ENCODE assay signal across 9 mouse cellular contexts in the genomic region with DNA sequence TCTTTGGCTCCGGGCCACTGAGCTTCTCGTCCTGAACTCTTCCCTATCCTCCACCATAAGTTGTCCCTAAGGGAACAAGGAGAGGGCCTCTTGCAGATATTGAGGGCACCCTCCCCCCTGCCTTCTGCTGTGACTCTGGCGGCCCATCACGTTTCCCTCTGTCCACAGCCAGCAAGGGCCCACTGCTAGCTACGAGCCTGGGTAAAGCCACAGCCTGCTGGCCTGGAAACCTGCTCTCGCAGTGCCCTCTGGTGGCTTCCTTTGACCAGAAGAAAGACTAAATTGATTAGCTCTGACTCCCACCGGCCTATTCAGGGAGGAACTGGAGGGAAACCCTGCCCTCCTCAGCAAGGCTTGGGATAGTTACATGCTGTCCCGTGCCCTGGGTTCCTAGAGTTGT. TPM values are rescaled to one million over a fixed set of nuclear protein-coding genes. Genes with fewer than 3 reads are reported as not detected.
A peak's percentile ranks its signal among the peaks of the same experiment; 100 is the strongest.
DNase-seq lines count a peak whose midpoint lies in the region; ATAC-seq and TF ChIP-seq lines count a peak whose summit lies in the region.
"Had no signal": no experiment of that assay in that cellular context is flagged by ENCODE, and none has a peak within 500 bp of the region (broad histone marks: within the 10 kb centered on the region; RNA-seq: fewer than 3 reads in every experiment).

No protein-coding gene starts in this region.

- TF ChIP-seq POLR2A in ES-Bruce4 (IDR thresholded peaks at IDR 0.05; ENCODE audit: insufficient read depth, low read length), result no peak

- H3K4me1 ChIP-seq in ES-Bruce4 (ENCODE audit: control insufficient read depth, insufficient read depth, low read length), result no peaks in the 10 kb centered on the region
- H3K4me1 ChIP-seq in embryonic facial prominence, embryonic 11.5 days (ENCODE audit: control insufficient read depth, insufficient read depth, low read length), result no peaks in the 10 kb centered on the region
- H3K4me1 ChIP-seq in heart, postnatal 0 days (ENCODE audit: control insufficient read depth, insufficient read depth), result no peaks in the 10 kb centered on the region
- H3K4me1 ChIP-seq in lung, embryonic 14.5 days (ENCODE audit: insufficient read depth), result no peaks in the 10 kb centered on the region

- ATAC-seq in embryonic facial prominence, embryonic 11.5 days (replicated peaks; ENCODE audit: insufficient number of reproducible peaks, low FRiP score, low TSS enrichment, low read depth), result peak; percentile 60; the same call in 1 of the 2 replicates
- peak; percentile 66 for ATAC-seq in heart, postnatal 0 days (ENCODE audit: insufficient read depth, low read depth)
- ATAC-seq in lung, embryonic 14.5 days (ENCODE audit: insufficient read depth), result peak; percentile 75; the same call in 1 of the 2 replicates

- no peak overlapping the region for H3K4me2 ChIP-seq in embryonic facial prominence, embryonic 11.5 days (ENCODE audit: low read depth, low read length)
- no peak overlapping the region for H3K4me2 ChIP-seq in heart, postnatal 0 days (ENCODE audit: low read depth, low read length)
- H3K4me2 ChIP-seq in lung, embryonic 14.5 days, result no peak overlapping the region
- H3K4me2 ChIP-seq: heart, embryonic 13.5 days had no signal

- no peak for TF ChIP-seq EP300 in ES-Bruce4 (IDR thresholded peaks at IDR 0.05; ENCODE audit: insufficient read depth, low read depth, low read length)
- no peak for TF ChIP-seq EP300 in heart, postnatal 0 days (IDR thresholded peaks at IDR 0.05; ENCODE audit: low read depth)

- TF ChIP-seq CTCF in ES-Bruce4 (IDR thresholded peaks at IDR 0.05; ENCODE audit: low read depth, low read length), result peak; percentile 81
- peak; percentile 73 for TF ChIP-seq CTCF in heart, postnatal 0 days (IDR thresholded peaks at IDR 0.05; ENCODE audit: low read depth)
- TF ChIP-seq CTCF in lung, embryonic 14.5 days (IDR thresholded peaks at IDR 0.05; ENCODE audit: low read depth), result peak; percentile 76

- no peaks in the 10 kb centered on the region for H3K36me3 ChIP-seq in ES-Bruce4 (ENCODE audit: control insufficient read depth, insufficient read depth, low read length, poor library complexity, severe bottlenecking)
- no peaks in the 10 kb centered on the region for H3K36me3 ChIP-seq in embryonic facial prominence, embryonic 11.5 days (replicated peaks; ENCODE audit: control insufficient read depth, insufficient read depth, low read depth, low read length)
- no peaks in the 10 kb centered on the region for H3K36me3 ChIP-seq in heart, postnatal 0 days (replicated peaks; ENCODE audit: control insufficient read depth, insufficient read depth, low read length)
- no peaks in the 10 kb centered on the region for H3K36me3 ChIP-seq in lung, embryonic 14.5 days (ENCODE audit: insufficient read depth)
- H3K36me3 ChIP-seq: heart, embryonic 13.5 days had no signal

- DNase-seq in adrenal gland, postnatal 10 days, result peak; percentile 83
- DNase-seq in embryonic facial prominence, embryonic 11.5 days (ENCODE audit: low spot score), result peak; percentile 74
- DNase-seq in heart, postnatal 0 days (ENCODE audit: low spot score), result peak; percentile 66
- DNase-seq in kidney, postnatal 4 days, result peak; percentile 84 to 88
- peak; percentile 84 for DNase-seq in lung, embryonic 14.5 days
- peak; percentile 58 for DNase-seq in retina, adult 2 months (ENCODE audit: low read depth, low spot score)
- no peak for DNase-seq in thymus, postnatal 36 days

- no peak overlapping the region for H3K9ac ChIP-seq in ES-Bruce4 (ENCODE audit: low read depth, poor library complexity, severe bottlenecking)
- H3K9ac ChIP-seq in embryonic facial prominence, embryonic 11.5 days (replicated peaks; ENCODE audit: low read length), result no peak overlapping the region
- no peak overlapping the region for H3K9ac ChIP-seq in heart, postnatal 0 days (replicated peaks; ENCODE audit: low read depth, low read length)
- H3K9ac ChIP-seq in lung, embryonic 14.5 days, result no peak overlapping the region
- H3K9ac ChIP-seq: heart, embryonic 13.5 days had no signal

- no peak overlapping the region for H3K27ac ChIP-seq in ES-Bruce4 (ENCODE audit: insufficient read depth, low read length)
- H3K27ac ChIP-seq in embryonic facial prominence, embryonic 11.5 days (replicated peaks; ENCODE audit: low read depth, low read length), result no peak overlapping the region
- H3K27ac ChIP-seq in heart, postnatal 0 days (ENCODE audit: low read depth), result no peak overlapping the region
- no peak overlapping the region for H3K27ac ChIP-seq in lung, embryonic 14.5 days (ENCODE audit: low read depth)
- H3K27ac ChIP-seq: heart, embryonic 13.5 days had no signal

- H3K27me3 ChIP-seq in ES-Bruce4 (ENCODE audit: control insufficient read depth, insufficient read depth, low read length, poor library complexity, severe bottlenecking), result no peaks in the 10 kb centered on the region
- H3K27me3 ChIP-seq in embryonic facial prominence, embryonic 11.5 days (ENCODE audit: control insufficient read depth, insufficient read depth, low read length), result no peaks in the 10 kb centered on the region
- no peaks in the 10 kb centered on the region for H3K27me3 ChIP-seq in heart, postnatal 0 days (ENCODE audit: control insufficient read depth, insufficient read depth, low read length)
- no peaks in the 10 kb centered on the region for H3K27me3 ChIP-seq in lung, embryonic 14.5 days (ENCODE audit: insufficient read depth, low read length)
- H3K27me3 ChIP-seq: heart, embryonic 13.5 days had no signal

- H3K9me3 ChIP-seq in ES-Bruce4 (replicated peaks; ENCODE audit: control insufficient read depth, insufficient read depth, low read length, poor library complexity, severe bottlenecking), result no peaks in the 10 kb centered on the region
- H3K9me3 ChIP-seq in embryonic facial prominence, embryonic 11.5 days (replicated peaks; ENCODE audit: control insufficient read depth, low read length), result no peaks in the 10 kb centered on the region
- no peaks in the 10 kb centered on the region for H3K9me3 ChIP-seq in heart, postnatal 0 days (replicated peaks; ENCODE audit: control insufficient read depth, low read length)
- H3K9me3 ChIP-seq in lung, embryonic 14.5 days (ENCODE audit: low read depth, low read length), result no peaks in the 10 kb centered on the region
- H3K9me3 ChIP-seq: heart, embryonic 13.5 days had no signal

- 23% methylated on average over 8 of the region's 8 CpGs for WGBS in embryonic facial prominence, embryonic 11.5 days
- 22% methylated on average over 8 of the region's 8 CpGs for WGBS in heart, postnatal 0 days
- WGBS in lung, embryonic 14.5 days, result 19% methylated on average over 8 of the region's 8 CpGs

- no peak overlapping the region for H3K4me3 ChIP-seq in ES-Bruce4 (ENCODE audit: low read depth, low read length)
- no peak overlapping the region for H3K4me3 ChIP-seq in embryonic facial prominence, embryonic 11.5 days (ENCODE audit: low read depth, low read length)
- no peak overlapping the region for H3K4me3 ChIP-seq in heart, postnatal 0 days (ENCODE audit: low read depth, low read length)
- H3K4me3 ChIP-seq in lung, embryonic 14.5 days (ENCODE audit: low read depth, low read length), result no peak overlapping the region
- H3K4me3 ChIP-seq: heart, embryonic 13.5 days had no signal

RNA-seq across cellular contexts. Expression of a gene that starts 2.3 kb away (rescaled TPM):
- polyA plus RNA-seq in ES-Bruce4 (2011; ENCODE audit: insufficient read depth, insufficient read length, low read depth, missing spikeins), result not detected in 2 replicates
- total RNA-seq in adrenal gland, postnatal 10 days (2021), result not detected
- polyA plus RNA-seq in embryonic facial prominence, embryonic 11.5 days (2014; fragmentation: Nextera tagmentation; extraction: Ambion mirVana), result not detected in 2 replicates
- total RNA-seq in heart, postnatal 0 days (2014; rRNA removed; ENCODE audit: low replicate concordance), result not detected in 2 replicates
- polyA plus RNA-seq in heart, postnatal 0 days (2015; fragmentation: Nextera tagmentation; extraction: Ambion mirVana), result not detected in 2 replicates
- polyA plus RNA-seq in lung, embryonic 14.5 days (2014; fragmentation: Nextera tagmentation; extraction: Ambion mirVana), result 0.30 TPM in 1 of 2 replicates, not detected in the other
- polyA plus RNA-seq: heart, embryonic 13.5 days had no signal

RNA-seq across cellular contexts. Expression of a gene that starts 19.1 kb away (rescaled TPM):
- polyA plus RNA-seq in ES-Bruce4 (2011; ENCODE audit: insufficient read depth, insufficient read length, low read depth, missing spikeins), result 23.3 and 24.6 TPM in 2 replicates
- 1 to 10 TPM; 7.9 to 8.5 TPM for total RNA-seq in adrenal gland, postnatal 10 days (2021)
- 5.3 and 6.6 TPM in 2 replicates for polyA plus RNA-seq in embryonic facial prominence, embryonic 11.5 days (2014; fragmentation: Nextera tagmentation; extraction: Ambion mirVana)
- 4.8 and 5.5 TPM in 2 replicates for total RNA-seq in heart, postnatal 0 days (2014; rRNA removed; ENCODE audit: low replicate concordance)
- polyA plus RNA-seq in heart, postnatal 0 days (2015; fragmentation: Nextera tagmentation; extraction: Ambion mirVana), result 1.7 and 2.3 TPM in 2 replicates
- 2.4 TPM in 2 replicates for polyA plus RNA-seq in lung, embryonic 14.5 days (2014; fragmentation: Nextera tagmentation; extraction: Ambion mirVana)

RNA-seq across cellular contexts. Expression of a gene that starts 47.4 kb away (rescaled TPM):
- polyA plus RNA-seq in ES-Bruce4 (2011; ENCODE audit: insufficient read depth, insufficient read length, low read depth, missing spikeins), result not detected in 2 replicates
- under 1 TPM; 0.27 to 0.30 TPM for total RNA-seq in adrenal gland, postnatal 10 days (2021)
- polyA plus RNA-seq in embryonic facial prominence, embryonic 11.5 days (2014; fragmentation: Nextera tagmentation; extraction: Ambion mirVana), result 0.20 TPM in 1 of 2 replicates, not detected in the other
- not detected in 2 replicates for total RNA-seq in heart, postnatal 0 days (2014; rRNA removed; ENCODE audit: low replicate concordance)
- polyA plus RNA-seq in heart, postnatal 0 days (2015; fragmentation: Nextera tagmentation; extraction: Ambion mirVana), result 0.04 and 0.08 TPM in 2 replicates
- polyA plus RNA-seq in lung, embryonic 14.5 days (2014; fragmentation: Nextera tagmentation; extraction: Ambion mirVana), result 0.05 and 0.08 TPM in 2 replicates

RNA-seq across cellular contexts. Expression of a gene that starts 52.4 kb away (rescaled TPM):
- not detected in 2 replicates for polyA plus RNA-seq in ES-Bruce4 (2011; ENCODE audit: insufficient read depth, insufficient read length, low read depth, missing spikeins)
- total RNA-seq in adrenal gland, postnatal 10 days (2021), result not detected
- not detected in 2 replicates for polyA plus RNA-seq in embryonic facial prominence, embryonic 11.5 days (2014; fragmentation: Nextera tagmentation; extraction: Ambion mirVana)
- not detected in 2 replicates for total RNA-seq in heart, postnatal 0 days (2014; rRNA removed; ENCODE audit: low replicate concordance)
- not detected in 2 replicates for polyA plus RNA-seq in heart, postnatal 0 days (2015; fragmentation: Nextera tagmentation; extraction: Ambion mirVana)
- not detected in 2 replicates for polyA plus RNA-seq in lung, embryonic 14.5 days (2014; fragmentation: Nextera tagmentation; extraction: Ambion mirVana)
- polyA plus RNA-seq: heart, embryonic 13.5 days had no signal

Comparison
In these comparisons a context has a peak if more than half of its experiments do, and no peak if none do; other contexts are left out.
1. DNase-seq: peak in adrenal gland, postnatal 10 days (single experiment), embryonic facial prominence, embryonic 11.5 days (single experiment), heart, postnatal 0 days (single experiment), kidney, postnatal 4 days (2 of 2), lung, embryonic 14.5 days (single experiment) and retina, adult 2 months (single experiment); none in thymus, postnatal 36 days (0 of 2).
2. Peak in every context shown above with its lines, with median percentiles within 50 percentile points of each other: CTCF ChIP-seq and ATAC-seq.